Mouse (Mus musculus) cerebellum, adult 2 months (tissue): ENCODE data around the gene Ripk1.

Experiments used
- CTCF ChIP-seq: fragments of 200-500 bp; IDR thresholded peaks from 2 replicates; pipeline ENCODE4 v1.5.1; 2011; ENCODE audit warnings: low read depth, mild to moderate bottlenecking, control low read depth, low read length, moderate library complexity, borderline replicate concordance; ENCODE audit not compliant: insufficient read depth
- POLR2A ChIP-seq: fragments of 200-500 bp; IDR thresholded peaks from 2 replicates; pipeline ENCODE4 v1.6.1; 2011; ENCODE audit warnings: low read length, control low read depth, borderline replicate concordance; ENCODE audit not compliant: insufficient read depth

DNA sequence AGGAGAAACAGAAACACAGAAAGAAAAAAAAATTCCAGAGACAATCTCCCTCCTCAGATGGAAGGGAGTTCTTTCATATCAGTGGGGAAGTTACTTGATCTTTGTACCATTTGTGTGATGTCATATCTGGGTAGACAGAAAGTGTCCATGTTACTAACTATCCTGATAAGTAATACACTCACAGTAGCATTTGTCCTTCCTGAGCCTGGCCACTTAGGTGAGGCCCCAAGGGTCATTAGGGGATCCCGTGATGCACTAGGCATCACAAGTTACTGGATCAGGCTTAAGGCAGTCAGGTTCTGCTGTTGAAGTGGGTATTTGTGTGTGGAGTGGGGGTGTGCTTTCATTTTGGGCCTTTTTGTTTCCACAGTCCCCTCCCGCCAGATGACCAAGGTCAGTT lies 49.2 kb upstream of the Ripk1 start:
- TF ChIP-seq CTCF = no peak
- no peak for TF ChIP-seq POLR2A
